In genomic region chr4:109671941-109672340, GRCm38 (mm10) we compare ENCODE assay signal across 22 mouse cellular contexts. TPM values are rescaled to one million over a fixed set of nuclear protein-coding genes. Genes with fewer than 3 reads are reported as not detected.
A peak's percentile ranks its signal among the peaks of the same experiment; 100 is the strongest.
DNase-seq lines count a peak whose midpoint lies in the region; ATAC-seq and TF ChIP-seq lines count a peak whose summit lies in the region.
"Had no signal": no experiment of that assay in that cellular context is flagged by ENCODE, and none has a peak within 500 bp of the region (broad histone marks: within the 10 kb centered on the region; RNA-seq: fewer than 3 reads in every experiment).

No protein-coding gene starts in this region.

- no peak overlapping the region for H3K9ac ChIP-seq in liver, embryonic 12.5 days
- H3K9ac ChIP-seq in ES-E14 (ENCODE audit: insufficient read depth, low read depth, low read length, poor library complexity, severe bottlenecking), result no peak overlapping the region
- H3K9ac ChIP-seq in hindbrain, embryonic 14.5 days, result no peak overlapping the region
- H3K9ac ChIP-seq: embryonic facial prominence, embryonic 12.5 days; forebrain, embryonic 13.5 days; forebrain, embryonic 15.5 days; forebrain, postnatal 0 days had no signal

- no peaks in the 10 kb centered on the region for H3K27me3 ChIP-seq in liver, embryonic 12.5 days (replicated peaks)
- peaks cover 10% of the 10 kb centered on the region for H3K27me3 ChIP-seq in hindbrain, embryonic 14.5 days (ENCODE audit: control insufficient read depth, insufficient read depth, low read length)
- H3K27me3 ChIP-seq: embryonic facial prominence, embryonic 12.5 days; forebrain, embryonic 13.5 days; forebrain, embryonic 15.5 days; Patski had no signal

- 57% methylated on average over 1 of the region's 1 CpGs for WGBS in liver, embryonic 12.5 days (ENCODE audit: insufficient replicate concordance)
- WGBS in hindbrain, embryonic 14.5 days, result 74% methylated on average over 1 of the region's 1 CpGs

- no peak overlapping the region for H3K27ac ChIP-seq in liver, embryonic 12.5 days
- no peak overlapping the region for H3K27ac ChIP-seq in ES-E14 (ENCODE audit: insufficient read depth, low read depth, low read length, poor library complexity, severe bottlenecking)
- H3K27ac ChIP-seq in hindbrain, embryonic 14.5 days, result no peak overlapping the region
- H3K27ac ChIP-seq: embryonic facial prominence, embryonic 10.5 days; embryonic facial prominence, embryonic 12.5 days; forebrain, embryonic 13.5 days; forebrain, embryonic 15.5 days had no signal

- no peak overlapping the region for H3K4me3 ChIP-seq in liver, embryonic 12.5 days
- H3K4me3 ChIP-seq in ES-E14 (ENCODE audit: insufficient read depth in 1 of 2, low read depth in 1 of 2, low read length in 2 of 2, poor library complexity in 1 of 2, severe bottlenecking in 1 of 2), result no peak overlapping the region
- no peak overlapping the region for H3K4me3 ChIP-seq in hindbrain, embryonic 14.5 days (replicated peaks; ENCODE audit: low read length)
- H3K4me3 ChIP-seq: embryonic facial prominence, embryonic 10.5 days; embryonic facial prominence, embryonic 12.5 days; forebrain, embryonic 13.5 days; forebrain, embryonic 15.5 days had no signal

- DNase-seq in liver (peak; percentile 23), ES-E14 (ENCODE audit: low read depth, low spot score) (no peak), R1 (ENCODE audit: low read depth, low spot score) (peak; percentile 71)
- no peak for DNase-seq in layer of hippocampus, adult 9-10 months (ENCODE audit: low spot score)
- DNase-seq in heart, adult 11 months, result no peak
- no peak for DNase-seq in hindbrain, embryonic 14.5 days (ENCODE audit: low spot score)
- DNase-seq: adrenal gland, adult 8-10 months; adrenal gland, postnatal 14 days; adrenal gland, postnatal 36 days; cerebellum, adult 11-12 months; cerebellum, adult 2 months; cerebellum, adult 9-10 months; cerebellum, postnatal 10 days; cerebellum, postnatal 25 days; forebrain, postnatal 0 days had no signal

- H3K4me1 ChIP-seq in liver, embryonic 12.5 days, result peaks cover 16% of the 10 kb centered on the region
- peaks cover 0 to 2% of the 10 kb centered on the region in 2 experiments; a peak in 1 of 4 replicates for H3K4me1 ChIP-seq in ES-E14 (ENCODE audit: control insufficient read depth in 2 of 2, insufficient read depth in 2 of 2, low read length in 2 of 2, poor library complexity in 1 of 2)
- peaks cover 3% of the 10 kb centered on the region; the same call in 1 of the 2 replicates for H3K4me1 ChIP-seq in hindbrain, embryonic 14.5 days (replicated peaks; ENCODE audit: control insufficient read depth, insufficient read depth, low read length)
- H3K4me1 ChIP-seq: embryonic facial prominence, embryonic 12.5 days had no signal

- H3K4me2 ChIP-seq in liver, embryonic 12.5 days, result no peak overlapping the region
- no peak overlapping the region for H3K4me2 ChIP-seq in hindbrain, embryonic 14.5 days (replicated peaks)
- H3K4me2 ChIP-seq: embryonic facial prominence, embryonic 12.5 days; forebrain, embryonic 13.5 days; forebrain, embryonic 15.5 days had no signal

- in situ Hi-C loops in ES-E14 (cut with MboI; ENCODE audit: low sequenced_read_pairs in 2 of 2, unreplicated experiment in 2 of 2), result no loop called here

- ATAC-seq in liver, embryonic 12.5 days, result no peak
- ATAC-seq in hindbrain, embryonic 14.5 days (ENCODE audit: low FRiP score), result no peak
- ATAC-seq: activated CD4-positive, CD25-positive, alpha-beta regulatory T cell, adult 4 months; forebrain, embryonic 13.5 days; forebrain, embryonic 15.5 days; forebrain, postnatal 0 days; Patski had no signal

- H3K9me3 ChIP-seq in liver, embryonic 12.5 days (replicated peaks), result no peaks in the 10 kb centered on the region
- no peaks in the 10 kb centered on the region for H3K9me3 ChIP-seq in ES-E14 (ENCODE audit: control insufficient read depth, insufficient read depth, low read depth, low read length)
- H3K9me3 ChIP-seq in hindbrain, embryonic 14.5 days (ENCODE audit: control insufficient read depth, low read length), result no peaks in the 10 kb centered on the region
- H3K9me3 ChIP-seq: embryonic facial prominence, embryonic 10.5 days; embryonic facial prominence, embryonic 12.5 days; forebrain, embryonic 13.5 days; forebrain, embryonic 15.5 days had no signal

- no peaks in the 10 kb centered on the region for H3K36me3 ChIP-seq in liver, embryonic 12.5 days
- no peaks in the 10 kb centered on the region for H3K36me3 ChIP-seq in ES-E14 (ENCODE audit: control insufficient read depth, insufficient read depth, low read length, poor library complexity, severe bottlenecking)
- no peaks in the 10 kb centered on the region for H3K36me3 ChIP-seq in hindbrain, embryonic 14.5 days (replicated peaks; ENCODE audit: control insufficient read depth, insufficient read depth)
- H3K36me3 ChIP-seq: embryonic facial prominence, embryonic 10.5 days; embryonic facial prominence, embryonic 12.5 days; forebrain, embryonic 15.5 days had no signal

TF ChIP-seq in ES-E14, 5 proteins besides CTCF, POLR2A, EP300 and RAD21:
- no peak for TF ChIP-seq HCFC1 (IDR thresholded peaks at IDR 0.05; ENCODE audit: borderline replicate concordance, insufficient read depth, low read length)
- 0 out of 2 replicates have a peak, but pooled peaks have one; percentile 4 for TF ChIP-seq ZNF384 (IDR thresholded peaks at IDR 0.05; ENCODE audit: low read depth, low read length)

RNA-seq across cellular contexts. Expression of gene Faf1, which starts 4.4 kb away (rescaled TPM):
- polyA plus RNA-seq in liver, embryonic 12.5 days (2016; fragmentation: Nextera tagmentation; extraction: Ambion mirVana), result 31.3 and 31.4 TPM in 2 replicates
- 45.3 and 52.3 TPM in 2 replicates for total RNA-seq in ES-E14 (2012; rRNA removed)
- 47.1 and 50.7 TPM in 2 replicates for polyA plus RNA-seq in hindbrain, embryonic 14.5 days (2014; fragmentation: Nextera tagmentation; extraction: Ambion mirVana)

RNA-seq across cellular contexts. Expression of gene Cdkn2c, which starts 5.0 kb away (rescaled TPM):
- 14.8 and 15.7 TPM in 2 replicates for polyA plus RNA-seq in liver, embryonic 12.5 days (2016; fragmentation: Nextera tagmentation; extraction: Ambion mirVana)
- 0.74 and 1.3 TPM in 2 replicates for total RNA-seq in ES-E14 (2012; rRNA removed)
- polyA plus RNA-seq in hindbrain, embryonic 14.5 days (2014; fragmentation: Nextera tagmentation; extraction: Ambion mirVana), result 2.8 and 3.7 TPM in 2 replicates

Comparison
In these comparisons a context has a peak if more than half of its experiments do, and no peak if none do; other contexts are left out.
1. DNase-seq: peak in liver (single experiment) and R1 (single experiment); none in ES-E14 (single experiment), layer of hippocampus, adult 9-10 months (single experiment), heart, adult 11 months (single experiment) and hindbrain, embryonic 14.5 days (single experiment).